In genomic region chr5:140420616-140421015, GRCm38 (mm10) we compare ENCODE assay signal across 7 mouse cellular contexts. TPM values are rescaled to one million over a fixed set of nuclear protein-coding genes. Genes with fewer than 3 reads are reported as not detected.
DNase-seq lines count a peak whose midpoint lies in the region; ATAC-seq and TF ChIP-seq lines count a peak whose summit lies in the region.

No protein-coding gene starts in this region.

- no peak for TF ChIP-seq CTCF in E14TG2a.4 (conservative IDR thresholded peaks at IDR 0.05; ENCODE audit: low read length)
- no peak for TF ChIP-seq CTCF in liver, embryonic 14.5 days (IDR thresholded peaks at IDR 0.05; ENCODE audit: low read depth)

- no peak overlapping the region for H3K27ac ChIP-seq in forebrain, embryonic 14.5 days (ENCODE audit: low read depth, low read length)
- peak overlapping the region; percentile 44 for H3K27ac ChIP-seq in liver, embryonic 14.5 days

- H3K27me3 ChIP-seq in E14TG2a.4 (ENCODE audit: insufficient read depth, low read length) = no peaks in the 10 kb centered on the region
- no peaks in the 10 kb centered on the region for H3K27me3 ChIP-seq in forebrain, embryonic 14.5 days (replicated peaks; ENCODE audit: control insufficient read depth, insufficient read depth, low read length)
- H3K27me3 ChIP-seq in liver, embryonic 14.5 days (ENCODE audit: control insufficient read depth, insufficient read depth, low read length) = no peaks in the 10 kb centered on the region

- H3K36me3 ChIP-seq in E14TG2a.4 (ENCODE audit: insufficient read depth, low read length) = peaks cover 59% of the 10 kb centered on the region
- peaks cover 8% of the 10 kb centered on the region for H3K36me3 ChIP-seq in forebrain, embryonic 14.5 days (ENCODE audit: control insufficient read depth, insufficient read depth, low read length)
- H3K36me3 ChIP-seq in liver, embryonic 14.5 days (replicated peaks; ENCODE audit: control insufficient read depth, insufficient read depth, low read depth) = peaks cover 20% of the 10 kb centered on the region

- peak overlapping the region; percentile 62 for H3K4me2 ChIP-seq in forebrain, embryonic 14.5 days (ENCODE audit: low read length)
- H3K4me2 ChIP-seq in liver, embryonic 14.5 days (ENCODE audit: low read depth) = peak overlapping the region; percentile 97

- 68% methylated on average over 4 of the region's 4 CpGs for WGBS in forebrain, embryonic 14.5 days
- 11% methylated on average over 4 of the region's 4 CpGs for WGBS in liver, embryonic 14.5 days (ENCODE audit: insufficient replicate concordance)

- peak overlapping the region; percentile 94 for H3K9ac ChIP-seq in forebrain, embryonic 14.5 days (ENCODE audit: low read length)
- peak overlapping the region; percentile 83 for H3K9ac ChIP-seq in liver, embryonic 14.5 days (replicated peaks)

- DNase-seq in 3T3-L1 (ENCODE audit: low read depth, low spot score) = peak; percentile 53
- no peak for DNase-seq in forebrain, embryonic 14.5 days (ENCODE audit: low spot score)
- DNase-seq in liver, embryonic 14.5 days (ENCODE audit: low read depth in 3 of 3, low spot score in 3 of 3) = peak; percentile 44 to 62 (median 59)
- no peak for DNase-seq in cerebellum, postnatal 14 days
- DNase-seq in Muller cell, postnatal 12 days (ENCODE audit: inconsistent ontology term) = no peak

- TF ChIP-seq EP300 in liver, embryonic 14.5 days (IDR thresholded peaks at IDR 0.05; ENCODE audit: low read depth) = peak; percentile 75

- no peaks in the 10 kb centered on the region for H3K9me3 ChIP-seq in E14TG2a.4 (ENCODE audit: low read length)
- H3K9me3 ChIP-seq in forebrain, embryonic 14.5 days (replicated peaks; ENCODE audit: control insufficient read depth, low read length) = no peaks in the 10 kb centered on the region
- H3K9me3 ChIP-seq in liver, embryonic 14.5 days (ENCODE audit: control insufficient read depth, low read length) = no peaks in the 10 kb centered on the region

- peak overlapping the region; percentile 99 for H3K4me3 ChIP-seq in E14TG2a.4 (replicated peaks; ENCODE audit: low read length)
- H3K4me3 ChIP-seq in forebrain, embryonic 14.5 days (ENCODE audit: low read depth, low read length) = peak overlapping the region; percentile 99
- H3K4me3 ChIP-seq in liver, embryonic 14.5 days (ENCODE audit: insufficient read depth in 1 of 2, low read depth in 2 of 2, low read length in 2 of 2) = peak overlapping the region; percentile 86 to 91

- ATAC-seq in forebrain, embryonic 14.5 days = no peak
- ATAC-seq in liver, embryonic 14.5 days (ENCODE audit: insufficient read depth) = no peak
- no peak for ATAC-seq in CD4-positive, CD25-positive, alpha-beta regulatory T cell, adult 4 months

- peaks cover 62% of the 10 kb centered on the region for H3K4me1 ChIP-seq in E14TG2a.4 (replicated peaks; ENCODE audit: low read depth, low read length)
- H3K4me1 ChIP-seq in forebrain, embryonic 14.5 days (ENCODE audit: control insufficient read depth, insufficient read depth, low read length) = peaks cover 14% of the 10 kb centered on the region
- H3K4me1 ChIP-seq in liver, embryonic 14.5 days (replicated peaks; ENCODE audit: control insufficient read depth in 2 of 2, insufficient read depth in 2 of 2, low read length in 1 of 2) = peaks cover 19% of the 10 kb centered on the region in 2 experiments

RNA-seq across cellular contexts. Expression of gene Eif3b, which starts 1.5 kb away (rescaled TPM):
- polyA plus RNA-seq in forebrain, embryonic 14.5 days (2014; fragmentation: Nextera tagmentation; extraction: Ambion mirVana) = 97.8 and 107 TPM in 2 replicates
- polyA plus RNA-seq in liver, embryonic 14.5 days (2012; rRNA removed) = 50.9 and 86.8 TPM in 2 replicates
- 85.2 and 99.6 TPM in 2 replicates for polyA plus RNA-seq in liver, embryonic 14.5 days (2014; fragmentation: Nextera tagmentation; extraction: Ambion mirVana)
- 10 to 100 TPM; 17.8 to 25.9 TPM for polyA plus RNA-seq in CD4-positive, CD25-positive, alpha-beta regulatory T cell, adult 4 months (2017; shearing (Covaris generic))

RNA-seq across cellular contexts. Expression of gene Gm4869, which starts 24.8 kb away (rescaled TPM):
- not detected in 2 replicates for polyA plus RNA-seq in forebrain, embryonic 14.5 days (2014; fragmentation: Nextera tagmentation; extraction: Ambion mirVana)
- polyA plus RNA-seq in liver, embryonic 14.5 days (2012; rRNA removed) = 0.01 TPM in 1 of 2 replicates, not detected in the other
- not detected in 2 replicates for polyA plus RNA-seq in liver, embryonic 14.5 days (2014; fragmentation: Nextera tagmentation; extraction: Ambion mirVana)
- polyA plus RNA-seq in CD4-positive, CD25-positive, alpha-beta regulatory T cell, adult 4 months (2017; shearing (Covaris generic)) = not detected

RNA-seq across cellular contexts. Expression of gene Snx8, which starts 31.6 kb away (rescaled TPM):
- 7.9 and 9.4 TPM in 2 replicates for polyA plus RNA-seq in forebrain, embryonic 14.5 days (2014; fragmentation: Nextera tagmentation; extraction: Ambion mirVana)
- polyA plus RNA-seq in liver, embryonic 14.5 days (2012; rRNA removed) = 6.6 TPM in 2 replicates
- polyA plus RNA-seq in liver, embryonic 14.5 days (2014; fragmentation: Nextera tagmentation; extraction: Ambion mirVana) = 4.1 and 4.9 TPM in 2 replicates
- 1 to 10 TPM in 1 of 2 experiments, under 1 TPM in 1; 0.30 to 6.1 TPM for polyA plus RNA-seq in CD4-positive, CD25-positive, alpha-beta regulatory T cell, adult 4 months (2017; shearing (Covaris generic))

Comparison
In these comparisons a context has a peak if more than half of its experiments do, and no peak if none do; other contexts are left out.
1. DNase-seq: peak in 3T3-L1 (single experiment) and liver, embryonic 14.5 days (3 of 3); none in forebrain, embryonic 14.5 days (single experiment), cerebellum, postnatal 14 days (0 of 2) and Muller cell, postnatal 12 days (single experiment).
2. Peak in every context shown above with its lines, with median percentiles within 50 percentile points of each other: H3K4me3 ChIP-seq.